In genomic region chrX:164258662-164259061, GRCm38 (mm10) we compare ENCODE assay signal across 17 mouse cellular contexts. TPM values are rescaled to one million over a fixed set of nuclear protein-coding genes. Genes with fewer than 3 reads are reported as not detected.
DNase-seq lines count a peak whose midpoint lies in the region; ATAC-seq and TF ChIP-seq lines count a peak whose summit lies in the region.
"Had no signal": no experiment of that assay in that cellular context is flagged by ENCODE, and none has a peak within 500 bp of the region (broad histone marks: within the 10 kb centered on the region; RNA-seq: fewer than 3 reads in every experiment).

No protein-coding gene starts in this region.

- H3K4me3 ChIP-seq in heart, embryonic 16.5 days (ENCODE audit: low read length), result no peak overlapping the region
- H3K4me3 ChIP-seq in CH12.LX (replicated peaks in 1 of 3; ENCODE audit: low read depth in 2 of 3, low read length in 2 of 3, poor library complexity in 1 of 3), result no peak overlapping the region
- no peak overlapping the region for H3K4me3 ChIP-seq in brown adipose tissue, adult 24 weeks (ENCODE audit: insufficient read depth, low read depth, low read length)
- H3K4me3 ChIP-seq in megakaryocyte, embryonic 14.5 days (replicated peaks), result peak overlapping the region; percentile 23

- no peak for TF ChIP-seq POLR2A in CH12.LX (IDR thresholded peaks at IDR 0.05; ENCODE audit: low read depth, low read length)

- no peaks in the 10 kb centered on the region for H3K27me3 ChIP-seq in heart, embryonic 16.5 days (ENCODE audit: control insufficient read depth, insufficient read depth, low read length)
- H3K27me3 ChIP-seq in CH12.LX (replicated peaks), result no peaks in the 10 kb centered on the region
- H3K27me3 ChIP-seq in megakaryocyte, embryonic 14.5 days (replicated peaks), result peaks cover 9% of the 10 kb centered on the region

- 64% methylated on average over 5 of the region's 5 CpGs for WGBS in heart, embryonic 16.5 days

- ATAC-seq in heart, embryonic 16.5 days (replicated peaks; ENCODE audit: extremely low read depth, insufficient read depth, low FRiP score), result 0 out of 2 replicates have a peak, but pooled peaks have one; percentile 43
- ATAC-seq: CD4-positive, CD25-positive, alpha-beta regulatory T cell, adult 4 months had no signal

- dilution Hi-C loops in CH12.LX (cut with MboI; ENCODE audit: extremely low pct_ligation_motif_present, extremely low pct_unique_long_range_greater_than_20kb, low sequenced_read_pairs), result no loop called here

- no peak overlapping the region for H3K4me2 ChIP-seq in heart, embryonic 16.5 days (ENCODE audit: low read depth, low read length)
- peak overlapping the region; percentile 29; the same call in 1 of the 2 replicates for H3K4me2 ChIP-seq in CH12.LX (ENCODE audit: insufficient read depth, low read depth, poor library complexity, severe bottlenecking)

- TF ChIP-seq EP300 in CH12.LX (IDR thresholded peaks at IDR 0.05; ENCODE audit: low read length), result no peak

- no peaks in the 10 kb centered on the region for H3K4me1 ChIP-seq in heart, embryonic 16.5 days (ENCODE audit: control insufficient read depth, insufficient read depth, low read length)
- H3K4me1 ChIP-seq in CH12.LX (ENCODE audit: control insufficient read depth in 1 of 2, insufficient read depth in 2 of 2), result peaks cover 0 to 23% of the 10 kb centered on the region in 2 experiments; a peak in 2 of 4 replicates
- no peaks in the 10 kb centered on the region for H3K4me1 ChIP-seq in brown adipose tissue, adult 24 weeks (ENCODE audit: control insufficient read depth, insufficient read depth, insufficient read length, low read length)
- H3K4me1 ChIP-seq in megakaryocyte, embryonic 14.5 days, result peaks cover 16% of the 10 kb centered on the region

- DNase-seq in heart, postnatal 25 days (ENCODE audit: low spot score), result no peak
- DNase-seq in CH12.LX (ENCODE audit: extremely low read depth), result no peak
- no peak for DNase-seq in embryo, embryonic 10 days (ENCODE audit: low spot score)
- no peak for DNase-seq in adrenal gland, adult (ENCODE audit: inconsistent age in 2 of 2, low spot score in 1 of 2)
- DNase-seq: adrenal gland, adult 8-10 months; cerebellum, adult 8-10 months; gastrocnemius, postnatal 10 days; kidney, adult 2 months; kidney, postnatal 25 days; layer of hippocampus, adult 9-11 months; midbrain, embryonic 14.5 days; right cerebral cortex, adult 18-20 months; thymus, postnatal 14 days had no signal

- in situ Hi-C loops in CH12.LX (cut with MboI; ENCODE audit: low pct_ligation_motif_present, low pct_unique_long_range_greater_than_20kb, low sequenced_read_pairs), result no loop called here

- H3K27ac ChIP-seq in heart, embryonic 16.5 days (ENCODE audit: low read length), result peak overlapping the region; percentile 63
- H3K27ac ChIP-seq in CH12.LX (ENCODE audit: insufficient read depth, low read depth), result no peak overlapping the region
- 0 out of 2 replicates have a peak overlapping the region, but pooled peaks have one; percentile 3 for H3K27ac ChIP-seq in brown adipose tissue, adult 24 weeks (replicated peaks; ENCODE audit: low read depth, low read length)

- intact Hi-C loops in heart, postnatal 25 days (cut with DNase I), result no loop called here

- no peaks in the 10 kb centered on the region for H3K79me2 ChIP-seq in CH12.LX (replicated peaks; ENCODE audit: control insufficient read depth, extremely low read depth, insufficient read depth, poor library complexity, severe bottlenecking)

- no peaks in the 10 kb centered on the region for H3K9me3 ChIP-seq in heart, embryonic 16.5 days (replicated peaks; ENCODE audit: control insufficient read depth, low read length)
- H3K9me3 ChIP-seq in CH12.LX (replicated peaks; ENCODE audit: low read length), result no peaks in the 10 kb centered on the region
- no peaks in the 10 kb centered on the region for H3K9me3 ChIP-seq in megakaryocyte, embryonic 14.5 days

- H3K9ac ChIP-seq in heart, embryonic 16.5 days (ENCODE audit: low read length), result no peak overlapping the region
- no peak overlapping the region for H3K9ac ChIP-seq in CH12.LX (ENCODE audit: insufficient read depth, low read depth)

- TF ChIP-seq RAD21 in CH12.LX (IDR thresholded peaks at IDR 0.05; ENCODE audit: low read depth, low read length), result no peak

- no peaks in the 10 kb centered on the region for H3K36me3 ChIP-seq in heart, embryonic 16.5 days (ENCODE audit: control insufficient read depth, insufficient read depth)
- no peaks in the 10 kb centered on the region for H3K36me3 ChIP-seq in CH12.LX (replicated peaks in 1 of 2; ENCODE audit: control insufficient read depth in 1 of 2, insufficient read depth in 1 of 2, low read length in 1 of 2)
- H3K36me3 ChIP-seq in megakaryocyte, embryonic 14.5 days (replicated peaks; ENCODE audit: low read length), result no peaks in the 10 kb centered on the region

- no peak for TF ChIP-seq CTCF in CH12.LX (conservative IDR thresholded peaks at IDR 0.05 in 1 of 2, IDR thresholded peaks at IDR 0.05 in 1 of 2; ENCODE audit: low read depth in 2 of 2, low read length in 2 of 2)

TF ChIP-seq in CH12.LX, 34 proteins besides CTCF, POLR2A, EP300 and RAD21:
- TF ChIP-seq MAZ (IDR thresholded peaks at IDR 0.05; ENCODE audit: low read depth, low read length), result no peak
- TF ChIP-seq USF2 (conservative IDR thresholded peaks at IDR 0.05; ENCODE audit: low read depth, low read length), result no peak
- no peak for TF ChIP-seq JUND (conservative IDR thresholded peaks at IDR 0.05; ENCODE audit: low read depth, low read length)
- no peak for TF ChIP-seq MXI1 (IDR thresholded peaks at IDR 0.05; ENCODE audit: low read depth, low read length)
- TF ChIP-seq E2F4 (IDR thresholded peaks at IDR 0.05; ENCODE audit: insufficient replicate concordance, low read depth, low read length), result no peak
- TF ChIP-seq SIN3A (IDR thresholded peaks at IDR 0.05; ENCODE audit: low read length), result no peak
- no peak for TF ChIP-seq NRF1 (IDR thresholded peaks at IDR 0.05; ENCODE audit: low read depth, low read length)
- TF ChIP-seq ZC3H11A (IDR thresholded peaks at IDR 0.05; ENCODE audit: low read depth, low read length), result no peak
- TF ChIP-seq MYC (IDR thresholded peaks at IDR 0.05; ENCODE audit: low read depth, low read length), result no peak
- TF ChIP-seq KAT2A (IDR thresholded peaks at IDR 0.05; ENCODE audit: insufficient replicate concordance, low read length), result no peak
- no peak for TF ChIP-seq CHD2 (IDR thresholded peaks at IDR 0.05; ENCODE audit: low read length)
- TF ChIP-seq POLR2AphosphoS2 (IDR thresholded peaks at IDR 0.05; ENCODE audit: low read depth, low read length), result no peak
- TF ChIP-seq ZMIZ1 (IDR thresholded peaks at IDR 0.05; ENCODE audit: low read depth, low read length), result no peak
- TF ChIP-seq BHLHE40 (IDR thresholded peaks at IDR 0.05; ENCODE audit: low read depth, low read length), result no peak
- no peak for TF ChIP-seq USF1 (IDR thresholded peaks at IDR 0.05; ENCODE audit: low read depth, low read length)
- TF ChIP-seq IRF4 (IDR thresholded peaks at IDR 0.05; ENCODE audit: low read depth, low read length), result no peak
- no peak for TF ChIP-seq MAFK (IDR thresholded peaks at IDR 0.05; ENCODE audit: insufficient replicate concordance, low read length)
- TF ChIP-seq TCF12 (IDR thresholded peaks at IDR 0.05; ENCODE audit: low read depth, low read length), result no peak
- no peak for TF ChIP-seq HCFC1 (IDR thresholded peaks at IDR 0.05; ENCODE audit: low read depth, low read length)
TF ChIP-seq in CH12.LX: peak in this region for 0.

RNA-seq across cellular contexts. Expression of gene Bmx, which starts 0.7 kb away (rescaled TPM):
- 3.8 and 5.5 TPM in 2 replicates for polyA plus RNA-seq in heart, embryonic 16.5 days (2015; fragmentation: Nextera tagmentation; extraction: Ambion mirVana)
- total RNA-seq in heart, postnatal 25 days (2021), result 1 to 10 TPM; 2.4 to 3.2 TPM
- total RNA-seq in CH12.LX (2012; rRNA removed) (not detected in 2 replicates), CH12.LX (2014; rRNA removed) (0.08 TPM in 1 of 2 replicates, not detected in the other)
- polyA plus RNA-seq in CH12.LX (2012; ENCODE audit: insufficient read length, low read depth), result not detected in 2 replicates
- polyA plus RNA-seq in brown adipose tissue, adult 24 weeks (2012; ENCODE audit: insufficient read depth, insufficient read length, missing spikeins), result 0.38 TPM in 1 of 2 replicates, not detected in the other
- not detected in 2 replicates for polyA plus RNA-seq in megakaryocyte, embryonic 14.5 days (2012; ENCODE audit: insufficient read depth, low replicate concordance)
- polyA plus RNA-seq: CD4-positive, CD25-positive, alpha-beta regulatory T cell, adult 4 months had no signal

RNA-seq across cellular contexts. Expression of gene Pir, which starts 10.5 kb away (rescaled TPM):
- 5.9 and 7.5 TPM in 2 replicates for polyA plus RNA-seq in heart, embryonic 16.5 days (2015; fragmentation: Nextera tagmentation; extraction: Ambion mirVana)
- total RNA-seq in heart, postnatal 25 days (2021), result 1 to 10 TPM; 3.4 to 3.6 TPM
- total RNA-seq in CH12.LX (2012; rRNA removed) (not detected in 2 replicates), CH12.LX (2014; rRNA removed) (not detected in 2 replicates)
- not detected in 2 replicates for polyA plus RNA-seq in CH12.LX (2012; ENCODE audit: insufficient read length, low read depth)
- polyA plus RNA-seq in brown adipose tissue, adult 24 weeks (2012; ENCODE audit: insufficient read depth, insufficient read length, missing spikeins), result 19.1 and 23.0 TPM in 2 replicates
- 3.5 TPM in 1 of 2 replicates, not detected in the other for polyA plus RNA-seq in megakaryocyte, embryonic 14.5 days (2012; ENCODE audit: insufficient read depth, low replicate concordance)
- polyA plus RNA-seq: CD4-positive, CD25-positive, alpha-beta regulatory T cell, adult 4 months had no signal
